Mouse (Mus musculus) brown adipose tissue, adult 24 weeks (tissue): ENCODE results near the gene Kcnb1. TPM values are rescaled to one million over a fixed set of nuclear protein-coding genes. Genes with fewer than 3 reads are reported as not detected.

Source experiments
- polyA plus RNA-seq: library from polyadenylated mRNA; stranded (reverse); fragments of >200 nt; gene quantifications from 2 replicates; pipeline ENCODE4 v1.2.4, GENCODE M21; 2012; ENCODE audit not compliant: missing spikeins, insufficient read depth, insufficient read length

Kcnb1 gene
- polyA plus RNA-seq, 1 experiment = 48.2 TPM

Other genes with a start within 250 kb of the Kcnb1 start
- gene Stau1, start 193.9 kb downstream of the Kcnb1 start, polyA plus RNA-seq = 34.7 and 35.9 TPM in 2 replicates
- 16.1 and 20.4 TPM in 2 replicates for gene Ddx27, start 175.0 kb downstream of the Kcnb1 start, polyA plus RNA-seq
- 20.1 and 24.6 TPM in 2 replicates for gene Znfx1, start 127.1 kb downstream of the Kcnb1 start, polyA plus RNA-seq
- gene Ptgis, start 50.4 kb upstream of the Kcnb1 start, polyA plus RNA-seq = 2.0 and 4.3 TPM in 2 replicates
- 3.8 and 6.7 TPM in 2 replicates for gene B4galt5, start 159.0 kb upstream of the Kcnb1 start, polyA plus RNA-seq
- gene Slc9a8, start 231.6 kb upstream of the Kcnb1 start, polyA plus RNA-seq = 9.0 and 13.5 TPM in 2 replicates